Mouse (Mus musculus) thymus, postnatal 10 days (tissue): ENCODE results near the gene Mmrn2.
"Not testable (repeated sequence)": the region's sequence is repeated elsewhere in the genome, so short reads cannot be mapped to it uniquely, and the experiment has no call there.

Source experiments
- DNase-seq, 2 experiments: peaks; one replicate each; pipeline ENCODE4 v3.0.0; 2021; ENCODE audit warnings: low spot score in 2 of 2

Gene Mmrn2

GRCm38 (mm10) chr14:34362135-34362534, 13.1 kb upstream of the Mmrn2 start:
- no peak for DNase-seq

- DNase-seq = peak in 1 of 2 experiments; percentile 13
Measured at GRCm38 (mm10) chr14:34362726-34363445, 12.4 kb upstream of the Mmrn2 start.

DNA sequence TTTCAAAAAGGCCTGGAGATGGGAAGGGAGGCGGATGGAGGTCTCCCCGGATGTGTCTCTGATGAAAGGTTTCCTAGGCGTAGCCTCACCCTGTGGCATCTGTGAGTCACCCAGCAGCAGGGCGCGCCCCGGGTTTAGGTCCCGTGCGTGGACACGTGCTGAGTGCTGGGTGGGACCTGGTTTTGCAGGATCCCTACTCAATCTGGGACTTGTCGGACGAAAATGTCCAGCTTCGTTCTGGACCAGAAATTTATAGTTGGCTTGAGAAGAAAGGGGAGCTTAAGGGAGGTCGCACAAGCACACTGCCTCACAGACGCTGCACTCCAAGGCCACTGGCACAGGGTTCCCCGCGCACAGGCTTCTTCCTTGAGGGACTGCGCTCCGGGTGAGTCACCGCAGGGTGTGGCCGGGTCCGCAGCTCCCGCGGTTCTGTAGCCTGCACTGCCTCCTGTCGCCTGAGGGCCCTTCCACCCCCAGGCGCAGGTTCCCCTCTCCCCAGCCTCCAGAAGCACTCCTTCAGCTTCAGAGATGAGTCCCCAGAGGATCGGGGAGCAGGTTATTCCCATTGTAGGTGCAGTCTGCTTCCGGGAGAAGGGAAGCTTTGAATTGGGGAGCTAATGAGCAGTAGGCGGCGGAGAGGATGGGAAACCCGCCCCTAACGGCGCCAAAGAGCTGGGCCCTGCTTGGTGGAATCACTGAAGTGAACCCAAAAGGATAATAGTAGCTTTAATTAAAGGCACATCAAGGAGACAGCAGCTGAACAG, 11.6 kb upstream of the Mmrn2 start:
- DNase-seq = peak in 1 of 2 experiments; percentile 17

- not testable (repeated sequence) for DNase-seq
Measured at GRCm38 (mm10) chr14:34364254-34365146, 10.8 kb upstream of the Mmrn2 start.

- DNase-seq = no peak
Measured at GRCm38 (mm10) chr14:34365147-34365507, 10.1 kb upstream of the Mmrn2 start.

DNA sequence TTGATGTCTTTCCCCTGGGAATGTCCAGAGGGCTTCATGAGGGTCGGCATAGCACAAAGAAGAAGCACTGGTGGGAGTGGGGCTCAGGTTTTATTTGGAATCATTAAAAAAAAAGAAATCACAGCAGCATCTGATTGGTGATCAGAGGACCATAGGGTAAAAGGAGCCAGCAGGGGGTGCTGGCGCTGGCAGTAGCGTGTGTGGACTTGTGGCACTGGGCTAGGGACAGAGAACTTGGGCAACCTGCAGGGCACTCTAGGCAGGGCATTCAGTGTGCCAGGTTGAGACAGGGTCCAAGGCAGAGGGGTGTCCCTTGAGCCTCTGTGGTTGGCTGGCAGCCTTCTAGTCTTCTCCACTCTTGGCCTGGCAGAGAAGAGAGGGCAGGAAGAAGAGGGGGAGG, 5.1 kb upstream of the Mmrn2 start:
- no peak for DNase-seq

DNA sequence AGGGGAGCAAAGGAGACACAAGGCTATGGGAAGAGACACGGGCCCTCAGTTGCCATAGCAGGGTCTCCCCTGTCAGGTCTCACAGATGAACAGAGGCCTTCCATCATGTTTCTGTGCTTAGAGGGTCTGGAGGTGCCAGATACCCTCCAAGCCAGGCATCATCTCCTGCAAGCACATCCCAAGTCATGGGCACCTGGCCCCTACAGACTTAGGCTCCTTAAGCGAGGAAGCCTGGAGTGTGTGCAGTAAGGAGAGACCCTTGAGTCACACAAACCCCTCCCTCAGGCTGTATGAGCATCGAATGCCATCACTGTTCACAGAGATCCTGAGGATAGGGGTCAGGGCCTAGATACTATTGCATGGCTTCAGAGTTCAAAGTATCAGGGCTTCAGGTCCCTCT, 4.3 kb upstream of the Mmrn2 start:
- no peak for DNase-seq

DNA sequence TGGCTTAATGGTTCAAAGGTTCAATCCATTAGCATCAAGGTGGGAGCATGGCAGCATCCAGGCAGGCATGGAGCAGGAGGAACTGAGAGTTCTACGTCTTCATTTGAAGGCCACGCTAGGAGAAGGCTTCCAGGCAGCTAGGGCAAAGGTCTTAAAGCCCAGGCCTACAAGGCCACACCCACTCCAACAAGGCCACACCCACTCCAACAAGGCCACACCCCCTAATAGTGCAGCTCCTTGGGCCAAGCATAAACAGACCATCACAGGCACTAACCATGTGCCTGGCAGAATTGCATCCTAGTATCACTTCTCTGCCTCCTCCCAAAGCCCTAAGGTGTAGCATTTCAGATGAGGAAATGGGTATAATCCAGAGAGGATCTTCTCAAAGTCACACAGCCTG, 3.5 kb upstream of the Mmrn2 start:
- no peak for DNase-seq

GRCm38 (mm10) chr14:34372646-34373045, 2.6 kb upstream of the Mmrn2 start:
- DNase-seq = peak in 1 of 2 experiments; percentile 26

- no peak for DNase-seq
Measured at GRCm38 (mm10) chr14:34373581-34373980, 1.7 kb upstream of the Mmrn2 start.

GRCm38 (mm10) chr14:34374577-34374976, 688 bp upstream of the Mmrn2 start, which contains the start of gene Sncg:
TSS of gene Sncg (minus strand) at chr14:34374789.
- DNase-seq = no peak

GRCm38 (mm10) chr14:34375941-34376340, 676 bp downstream of the Mmrn2 start:
- DNase-seq = no peak

- DNase-seq = no peak
Measured at GRCm38 (mm10) chr14:34377121-34377520, 1.9 kb downstream of the Mmrn2 start.

DNA sequence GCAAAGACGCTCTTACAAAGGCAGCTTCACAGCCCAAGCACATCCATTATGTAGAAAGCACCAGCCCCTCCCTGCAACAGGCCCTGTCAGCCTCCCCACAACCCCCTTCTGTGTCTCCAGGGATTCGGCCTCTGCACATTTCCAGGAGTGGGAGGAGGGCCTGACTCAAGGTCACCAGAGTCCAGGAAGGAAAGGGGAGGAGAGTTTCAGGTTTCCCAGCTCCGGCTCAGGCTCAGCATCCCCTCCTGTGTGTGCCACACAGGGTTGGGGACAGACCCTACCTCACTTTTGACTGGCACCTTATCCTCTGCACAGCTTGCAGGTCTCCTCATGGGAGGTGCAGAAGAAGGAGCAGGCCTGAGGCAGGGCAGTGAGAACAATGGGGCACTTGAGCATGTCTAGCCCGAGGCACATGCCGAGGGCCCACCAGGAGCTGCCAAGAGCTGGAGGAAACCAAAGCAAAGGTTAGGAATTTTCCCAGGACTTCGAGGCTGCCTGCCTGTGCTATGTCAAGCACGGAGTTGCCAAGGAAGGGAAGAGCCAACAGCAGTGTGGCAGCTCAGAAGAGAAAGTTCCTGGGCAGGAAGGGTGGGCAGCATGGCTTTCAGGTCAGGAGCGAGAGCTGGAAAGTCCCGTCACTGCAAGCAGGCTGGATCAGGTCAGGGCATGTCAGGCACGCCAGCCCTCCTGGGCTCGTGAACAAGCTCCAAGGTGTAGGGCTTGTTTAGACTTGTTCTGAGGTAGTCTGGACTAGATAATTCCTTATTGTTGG, 3.5 kb downstream of the Mmrn2 start:
- no peak for DNase-seq

DNA sequence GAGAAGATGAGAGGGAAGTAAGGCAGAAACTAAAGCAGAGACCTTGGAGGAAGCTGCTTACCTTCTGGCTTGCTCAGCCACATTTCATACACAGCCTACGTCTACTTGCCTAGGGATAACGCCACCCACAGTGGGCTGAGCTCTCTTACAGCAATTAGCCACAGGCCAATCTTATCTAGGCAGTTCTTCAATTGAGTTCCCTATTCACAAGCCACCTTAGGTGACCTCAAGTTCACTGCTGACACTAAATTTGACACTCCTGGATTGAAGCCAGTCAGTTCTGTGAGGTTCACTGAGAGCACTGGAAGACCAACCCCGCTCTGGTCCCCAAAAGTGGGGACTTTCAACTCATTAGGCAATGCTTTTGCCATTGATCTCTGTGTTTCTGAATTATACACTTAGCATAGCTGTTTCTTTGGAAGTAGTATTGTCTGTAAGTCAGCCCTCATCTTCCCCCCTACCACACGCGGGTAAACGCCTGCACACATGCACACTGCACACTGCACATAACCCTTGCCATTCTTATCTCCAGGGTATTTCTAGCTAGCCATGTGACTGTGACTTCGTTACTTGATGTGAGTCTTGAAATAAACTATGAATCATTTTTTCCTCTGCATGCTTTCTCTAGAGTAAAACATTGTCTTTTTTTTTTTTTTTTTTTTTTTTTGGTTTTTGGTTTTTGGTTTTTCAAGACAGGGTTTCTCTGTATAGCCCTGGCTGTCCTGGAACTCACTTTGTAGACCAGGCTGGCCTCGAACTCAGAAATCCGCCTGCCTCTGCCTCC, 7.8 kb downstream of the Mmrn2 start:
- DNase-seq = no peak

- no peak for DNase-seq
Measured at GRCm38 (mm10) chr14:34393295-34393694, 18.0 kb downstream of the Mmrn2 start.

GRCm38 (mm10) chr14:34397871-34398270, 22.6 kb downstream of the Mmrn2 start:
- no peak for DNase-seq

- DNase-seq = no peak
Measured at GRCm38 (mm10) chr14:34398901-34399300, 23.6 kb downstream of the Mmrn2 start.

- DNase-seq = no peak
Measured at GRCm38 (mm10) chr14:34399301-34399700, 24.0 kb downstream of the Mmrn2 start.

DNA sequence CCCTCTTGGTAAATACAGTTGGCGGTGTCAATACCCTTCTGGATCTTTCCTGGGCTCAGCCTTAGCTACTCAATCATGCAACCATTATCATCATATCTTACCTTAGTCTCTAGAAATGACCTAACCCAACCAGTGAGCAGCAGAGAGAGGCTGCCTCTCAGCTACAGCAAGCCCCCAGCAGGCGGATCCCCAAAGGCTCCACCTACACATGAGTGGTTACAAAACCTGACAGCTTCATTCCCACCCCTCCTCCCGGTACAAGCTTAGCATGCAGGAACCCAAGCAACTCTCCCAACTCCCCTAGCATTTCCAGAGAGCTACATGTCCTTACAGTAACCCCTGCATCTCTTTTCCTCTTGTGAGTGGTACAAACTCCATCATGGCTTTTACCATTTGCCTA, 24.8 kb downstream of the Mmrn2 start:
- no peak for DNase-seq

- DNase-seq = peak; percentile 30 to 81
Measured at GRCm38 (mm10) chr14:34401135-34401534, 25.9 kb downstream of the Mmrn2 start.
